Mouse (Mus musculus) forebrain, embryonic 13.5 days (tissue): ENCODE results near the gene Btbd19. TPM values are rescaled to one million over a fixed set of nuclear protein-coding genes. Genes with fewer than 3 reads are reported as not detected.

Experiments used
- ATAC-seq: fragments of 200-750 bp; cut with Nextera tagmentation; 2 replicates; pipeline ENCODE4 v1.8.0; 2017
- H3K27ac ChIP-seq: fragments of 300-500 bp; sonication (generic); 2 replicates; pipeline ENCODE4 v1.5.1; 2015; ENCODE audit warnings: inconsistent platforms, mild to moderate bottlenecking, moderate library complexity
- H3K27me3 ChIP-seq: fragments of 300-500 bp; sonication (generic); 2 replicates; pipeline ENCODE4 v1.6.1; 2015; ENCODE audit warnings: mild to moderate bottlenecking, inconsistent platforms
- H3K36me3 ChIP-seq: fragments of 300-500 bp; sonication (generic); 2 replicates; pipeline ENCODE4 v1.6.1; 2015; ENCODE audit warnings: mild to moderate bottlenecking, inconsistent platforms; ENCODE audit not compliant: poor library complexity, severe bottlenecking
- H3K4me1 ChIP-seq: fragments of 300-500 bp; sonication (generic); 2 replicates; pipeline ENCODE4 v1.6.1; 2015; ENCODE audit warnings: inconsistent platforms
- H3K4me2 ChIP-seq: fragments of 300-500 bp; sonication (generic); 2 replicates; pipeline ENCODE4 v1.6.1; 2015; ENCODE audit warnings: inconsistent platforms, mild to moderate bottlenecking, moderate library complexity
- H3K4me3 ChIP-seq: fragments of 300-500 bp; sonication (generic); 2 replicates; pipeline ENCODE4 v1.5.1; 2015; ENCODE audit warnings: mild to moderate bottlenecking, inconsistent platforms
- H3K9ac ChIP-seq: fragments of 300-500 bp; sonication (generic); 2 replicates; pipeline ENCODE4 v1.6.1; 2015; ENCODE audit warnings: mild to moderate bottlenecking, inconsistent platforms
- H3K9me3 ChIP-seq: fragments of 300-500 bp; sonication (generic); replicated peaks from 2 replicates; pipeline ENCODE4 v1.6.1; 2016; ENCODE audit warnings: inconsistent platforms
- WGBS: fragments of 180-500 bp; shearing (Covaris S2); methylation state at CpG from one replicate; pipeline ENCODE4 v1.1.7; 2015; 5-methylcytosine and 5-hydroxymethylcytosine counted together
- polyA plus RNA-seq: library from polyadenylated mRNA; unstranded; fragments of >200 nt; fragmentation: Nextera tagmentation; extraction: Ambion mirVana; gene quantifications from 2 replicates; pipeline ENCODE4 v1.2.1, GENCODE M21; 2015

Gene Btbd19
- polyA plus RNA-seq, 1 experiment from 2014 or later: 3.1 TPM

DNA sequence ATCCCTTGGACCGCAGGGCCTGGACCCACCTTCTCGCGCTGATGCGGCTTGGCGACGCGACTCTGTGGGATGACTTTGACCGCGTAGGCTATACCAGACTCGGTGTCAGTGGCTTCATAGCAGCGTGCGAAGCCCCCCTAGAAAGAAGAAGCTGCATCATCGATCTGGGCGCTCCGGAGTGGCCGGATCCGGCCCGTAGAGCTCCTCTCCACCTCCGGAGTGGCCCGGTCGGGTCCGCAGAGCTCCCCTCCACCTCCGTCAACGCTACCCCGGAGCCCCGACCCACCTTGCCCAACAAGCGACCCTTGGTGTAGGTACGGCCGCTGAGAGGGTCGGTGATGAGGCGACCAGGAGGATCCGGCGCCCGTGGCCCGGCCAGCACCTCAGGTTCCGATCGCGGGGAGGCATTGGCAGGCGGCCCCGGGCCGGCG, 7.9 kb upstream of the Btbd19 start:
- H3K9me3 ChIP-seq: no peaks in the 10 kb centered on the region
- peaks cover 23% of the 10 kb centered on the region; the same call in 1 of the 2 replicates for H3K27me3 ChIP-seq
- peak overlapping the region; percentile 77 for H3K9ac ChIP-seq
- peak overlapping the region; percentile 69 for H3K4me3 ChIP-seq
- peak overlapping the region; percentile 40; the same call in 1 of the 2 replicates for H3K27ac ChIP-seq
- H3K36me3 ChIP-seq: peaks cover 24% of the 10 kb centered on the region
- peak overlapping the region; percentile 92 for H3K4me2 ChIP-seq
- ATAC-seq: peak; percentile 43; the same call in 1 of the 2 replicates
- under 1% methylated on average over 42 of the region's 42 CpGs for WGBS
- peaks cover 29% of the 10 kb centered on the region for H3K4me1 ChIP-seq

- H3K4me3 ChIP-seq: peak overlapping the region; percentile 69
- no peak overlapping the region for H3K27ac ChIP-seq
- peaks cover 29% of the 10 kb centered on the region for H3K4me1 ChIP-seq
- 9% methylated on average over 11 of the region's 11 CpGs for whole genome bisulfite sequencing
- H3K9me3 ChIP-seq: no peaks in the 10 kb centered on the region
- H3K9ac ChIP-seq: peak overlapping the region; percentile 77
- peaks cover 27% of the 10 kb centered on the region for H3K36me3 ChIP-seq
- ATAC-seq: no peak
- peak overlapping the region; percentile 92 for H3K4me2 ChIP-seq
- peaks cover 23% of the 10 kb centered on the region; the same call in 1 of the 2 replicates for H3K27me3 ChIP-seq
Observed at GRCm38 (mm10) chr4:117132794-117133143, 7.2 kb upstream of the Btbd19 start.

- Histone ChIP-seq H3K9ac (peak overlapping the region; percentile 77), H3K36me3 (peaks cover 27% of the 10 kb centered on the region), H3K27ac (peak overlapping the region; percentile 44), H3K4me3 (peak overlapping the region; percentile 69), H3K27me3 (peaks cover 23% of the 10 kb centered on the region; the same call in 1 of the 2 replicates), H3K9me3 (no peaks in the 10 kb centered on the region), H3K4me1 (peaks cover 29% of the 10 kb centered on the region), H3K4me2 (peak overlapping the region; percentile 92)
- 7% methylated on average over 7 of the region's 7 CpGs for WGBS
- ATAC-seq: peak; percentile 29; the same call in 1 of the 2 replicates
Observed at GRCm38 (mm10) chr4:117131890-117132793, 6.6 kb upstream of the Btbd19 start.

DNA sequence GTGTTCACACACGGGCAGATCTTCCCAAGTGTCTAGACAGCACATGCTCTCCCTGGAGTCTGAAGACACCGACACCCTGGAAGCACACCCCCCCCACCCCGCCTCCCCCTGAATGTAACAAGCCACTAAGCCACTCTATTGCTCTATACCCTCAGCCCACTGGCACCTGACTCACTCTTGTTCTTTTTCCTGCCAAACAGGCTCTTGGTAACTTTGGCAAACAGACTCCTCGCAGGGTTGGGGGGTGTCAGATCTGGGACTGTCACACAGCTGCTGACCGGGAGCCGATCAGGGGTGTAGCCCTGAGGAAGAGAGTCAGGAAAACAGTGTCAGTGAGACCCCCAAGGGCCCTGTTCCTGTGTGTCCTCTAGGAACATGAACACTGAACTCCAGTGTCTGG, 5.7 kb upstream of the Btbd19 start:
- no peak for ATAC-seq
- H3K9me3 ChIP-seq: no peaks in the 10 kb centered on the region
- H3K27ac ChIP-seq: no peak overlapping the region
- 45% methylated on average over 6 of the region's 6 CpGs for WGBS
- H3K4me2 ChIP-seq: peak overlapping the region; percentile 92
- H3K9ac ChIP-seq: peak overlapping the region; percentile 9; the same call in 1 of the 2 replicates
- H3K27me3 ChIP-seq: peaks cover 23% of the 10 kb centered on the region; the same call in 1 of the 2 replicates
- no peak overlapping the region for H3K4me3 ChIP-seq
- H3K36me3 ChIP-seq: peaks cover 27% of the 10 kb centered on the region
- peaks cover 33% of the 10 kb centered on the region for H3K4me1 ChIP-seq

- H3K9ac ChIP-seq: peak overlapping the region; percentile 34
- no peaks in the 10 kb centered on the region for H3K9me3 ChIP-seq
- peaks cover 36% of the 10 kb centered on the region for H3K4me1 ChIP-seq
- peaks cover 27% of the 10 kb centered on the region for H3K36me3 ChIP-seq
- H3K27me3 ChIP-seq: peaks cover 23% of the 10 kb centered on the region; the same call in 1 of the 2 replicates
- H3K4me2 ChIP-seq: no peak overlapping the region
- 34% methylated on average over 6 of the region's 6 CpGs for WGBS
- no peak for ATAC-seq
- no peak overlapping the region for H3K4me3 ChIP-seq
- H3K27ac ChIP-seq: no peak overlapping the region
Observed at GRCm38 (mm10) chr4:117130790-117131189, 5.3 kb upstream of the Btbd19 start.

DNA sequence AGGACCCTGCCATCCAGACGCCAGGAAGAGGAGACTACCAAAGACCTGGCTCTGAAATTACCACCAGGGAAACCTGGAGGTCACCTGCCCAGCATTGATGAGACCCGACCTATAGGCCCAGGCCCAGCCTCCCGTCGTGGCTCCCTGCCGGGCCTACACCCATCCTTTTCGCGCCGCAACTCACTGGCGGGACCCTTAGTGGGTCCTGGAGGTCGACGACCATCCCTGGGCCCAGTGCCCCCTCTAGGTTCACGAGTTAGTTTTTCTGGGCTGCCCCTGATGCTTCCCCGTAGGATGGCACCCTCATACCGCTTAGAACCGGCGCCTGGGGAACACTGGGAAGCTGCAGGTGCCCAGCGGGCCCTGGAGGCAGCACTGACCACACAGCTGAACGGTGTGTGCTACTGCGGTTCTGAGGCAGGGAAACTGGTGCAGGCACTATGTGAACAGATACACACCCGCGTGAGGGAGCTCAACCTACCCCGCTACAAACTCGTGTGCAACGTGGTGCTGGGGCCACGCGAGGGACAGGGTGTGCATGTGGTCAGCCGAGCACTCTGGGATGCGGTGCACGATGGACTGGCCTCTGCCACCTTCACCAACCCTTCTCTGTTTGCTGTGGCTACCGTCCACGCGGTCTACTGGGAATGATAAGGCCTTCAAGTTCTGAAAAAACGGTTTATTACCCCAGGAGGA, 2.6 kb upstream of the Btbd19 start:
- no peak overlapping the region for H3K9ac ChIP-seq
- no peak overlapping the region for H3K27ac ChIP-seq
- no peak overlapping the region for H3K4me2 ChIP-seq
- peaks cover 48% of the 10 kb centered on the region for H3K4me1 ChIP-seq
- H3K4me3 ChIP-seq: no peak overlapping the region
- no peaks in the 10 kb centered on the region for H3K9me3 ChIP-seq
- peaks cover 27% of the 10 kb centered on the region for H3K36me3 ChIP-seq
- peaks cover 23% of the 10 kb centered on the region; the same call in 1 of the 2 replicates for H3K27me3 ChIP-seq
- ATAC-seq: no peak
- 94% methylated on average over 33 of the region's 33 CpGs for WGBS

- Histone ChIP-seq H3K4me1 (peaks cover 36% of the 10 kb centered on the region), H3K4me2 (peak within 1 kb of the TSS; percentile 39), H3K9ac (peak within 1 kb of the TSS; percentile 55; the same call in 1 of the 2 replicates)
Observed at GRCm38 (mm10) chr4:117126675-117127290, 1.3 kb upstream of the Btbd19 start, which contains the start of gene Tctex1d4. Gene Tctex1d4, plus strand, starts transcription at chr4:117126794.

GRCm38 (mm10) chr4:117125910-117126674, 567 bp upstream of the Btbd19 start:
- Histone ChIP-seq H3K4me3 (no peak overlapping the region), H3K36me3 (peaks cover 27% of the 10 kb centered on the region), H3K27me3 (0 out of 2 replicates have a peak, but pooled peaks cover 5% of the 10 kb centered on the region), H3K4me1 (peaks cover 29% of the 10 kb centered on the region), H3K9me3 (no peaks in the 10 kb centered on the region), H3K27ac (peak overlapping the region; percentile 75), H3K9ac (0 out of 2 replicates have a peak overlapping the region, but pooled peaks have one; percentile 55), H3K4me2 (peak overlapping the region; percentile 39)
- no peak for ATAC-seq
- 54% methylated on average over 15 of the region's 15 CpGs for WGBS

More at GRCm38 (mm10) chr4:117126675-117127290, 1.3 kb upstream of the Btbd19 start, which contains the start of gene Tctex1d4:
- no peaks in the 10 kb centered on the region for H3K9me3 ChIP-seq
- 86% methylated on average over 9 of the region's 9 CpGs for WGBS
- peak within 1 kb of the TSS; percentile 75 for H3K27ac ChIP-seq
- peaks cover 12% of the 10 kb centered on the region; the same call in 1 of the 2 replicates for H3K27me3 ChIP-seq
- peaks cover 27% of the 10 kb centered on the region for H3K36me3 ChIP-seq
- ATAC-seq: no peak
- no peak within 1 kb of the TSS for H3K4me3 ChIP-seq

- H3K27ac ChIP-seq: peak overlapping the region; percentile 75
- H3K4me1 ChIP-seq: peaks cover 28% of the 10 kb centered on the region
- ATAC-seq: no peak
- H3K4me2 ChIP-seq: peak overlapping the region; percentile 39
- 80% methylated on average over 14 of the region's 14 CpGs for WGBS
- peaks cover 16% of the 10 kb centered on the region for H3K36me3 ChIP-seq
- H3K27me3 ChIP-seq: no peaks in the 10 kb centered on the region
- peak overlapping the region; percentile 55 for H3K9ac ChIP-seq
- H3K4me3 ChIP-seq: no peak overlapping the region
- no peaks in the 10 kb centered on the region for H3K9me3 ChIP-seq
Observed at GRCm38 (mm10) chr4:117124518-117125347, 792 bp downstream of the Btbd19 start.

DNA sequence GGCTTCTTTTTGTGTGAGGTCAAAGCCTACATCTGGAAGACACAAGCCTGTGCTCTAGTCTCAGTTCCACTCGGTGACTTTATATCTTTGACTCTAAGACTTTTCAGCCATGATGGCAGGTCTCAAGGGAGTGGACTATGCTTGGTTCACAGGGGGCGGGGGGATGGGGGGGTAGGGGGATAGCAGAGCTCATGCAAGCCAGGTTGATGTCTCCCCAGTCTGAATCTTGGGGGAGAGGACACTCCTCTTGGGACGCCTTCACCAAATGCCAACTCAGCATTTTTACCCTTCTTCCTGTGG, 1.4 kb downstream of the Btbd19 start:
- Histone ChIP-seq H3K27ac (no peak overlapping the region), H3K4me3 (no peak overlapping the region), H3K36me3 (peaks cover 12% of the 10 kb centered on the region), H3K9ac (no peak overlapping the region), H3K4me2 (no peak overlapping the region), H3K9me3 (no peaks in the 10 kb centered on the region), H3K4me1 (peaks cover 30% of the 10 kb centered on the region), H3K27me3 (no peaks in the 10 kb centered on the region)
- ATAC-seq: no peak
- WGBS: 96% methylated on average over 3 of the region's 3 CpGs
